In the genomic region with DNA sequence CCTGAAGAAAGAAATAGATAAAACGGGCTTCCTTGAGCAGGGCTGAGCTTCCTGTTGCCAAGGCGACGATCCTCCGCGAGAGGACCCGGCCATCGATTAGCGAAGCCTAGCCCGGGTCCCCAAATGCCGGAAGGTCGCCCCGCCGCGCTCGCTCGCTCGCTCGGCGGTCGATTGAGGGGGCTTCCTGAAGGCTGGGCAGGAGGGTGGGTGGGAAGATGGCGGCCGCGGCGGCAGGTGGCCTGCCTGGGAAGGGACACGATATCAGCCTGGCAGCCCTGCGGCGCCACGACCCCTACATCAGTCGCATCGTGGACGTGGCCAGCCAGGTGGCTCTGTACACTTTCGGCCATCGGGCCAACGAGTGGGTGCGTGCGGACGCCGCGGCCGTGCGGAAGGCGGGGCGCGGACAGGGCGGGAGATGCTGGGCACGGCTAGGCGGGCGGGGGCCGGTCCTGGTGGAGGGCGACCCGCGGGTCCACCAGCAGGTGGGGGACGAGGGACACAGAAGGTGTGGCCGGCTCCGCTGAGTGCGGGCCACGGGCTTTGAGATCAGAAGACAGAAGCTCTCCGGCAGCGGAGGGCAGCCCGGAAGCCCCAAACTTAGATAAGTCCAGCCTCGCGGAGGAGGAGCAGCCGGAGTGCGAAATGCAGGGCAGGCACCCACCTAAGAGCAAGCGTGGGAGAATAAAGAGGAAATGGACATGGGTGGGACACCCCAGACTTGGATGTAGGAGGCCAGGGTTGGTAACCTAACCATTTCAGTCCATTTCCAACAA, we compare ENCODE assay signal across 8 mouse cellular contexts. TPM values are rescaled to one million over a fixed set of nuclear protein-coding genes. Genes with fewer than 3 reads are reported as not detected.
DNase-seq lines count a peak whose midpoint lies in the region; ATAC-seq and TF ChIP-seq lines count a peak whose summit lies in the region.

Gene Dcp1b (plus strand): TSS at position 176 of the 776 bp plus-strand sequence.

- TF ChIP-seq POLR2A in lung, adult 2 months (IDR thresholded peaks at IDR 0.05; ENCODE audit: borderline replicate concordance, extremely low read depth, low read depth, low read length), result peak; percentile 72; the same call in 1 of the 2 replicates

- H3K4me1 ChIP-seq in forebrain, embryonic 15.5 days, result peaks cover 17% of the 10 kb centered on the region
- peaks cover 2% of the 10 kb centered on the region; the same call in 1 of the 2 replicates for H3K4me1 ChIP-seq in lung, adult 2 months (ENCODE audit: control insufficient read depth, insufficient read depth, low read length)

- intact Hi-C loops in heart, postnatal 25 days (cut with DNase I), result no loop called here

- no peaks in the 10 kb centered on the region for H3K36me3 ChIP-seq in forebrain, embryonic 15.5 days

- peak within 1 kb of the TSS; percentile 88 for H3K9ac ChIP-seq in forebrain, embryonic 15.5 days (replicated peaks)

- WGBS in forebrain, embryonic 15.5 days, result under 1% methylated on average over 65 of the region's 65 CpGs
- WGBS in lung, adult 2 months, result under 1% methylated on average over 65 of the region's 65 CpGs

- peak; percentile 91 for DNase-seq in ES-CJ7 (ENCODE audit: low read depth, low spot score)
- peak; percentile 82 for DNase-seq in cerebellum, adult 11 months
- DNase-seq in heart, postnatal 25 days (ENCODE audit: low spot score), result peak; percentile 68
- DNase-seq in layer of hippocampus, adult 18-20 months (ENCODE audit: low spot score in 2 of 2), result peak; percentile 81 to 91
- DNase-seq in lung, adult 2 months, result peak; percentile 85
- DNase-seq in thymus, adult 18-20 months, result peak; percentile 78 to 79

- H3K4me2 ChIP-seq in forebrain, embryonic 15.5 days (replicated peaks), result peak within 1 kb of the TSS; percentile 66

- peak within 1 kb of the TSS; percentile 70 for H3K4me3 ChIP-seq in forebrain, embryonic 15.5 days
- peak within 1 kb of the TSS; percentile 100 for H3K4me3 ChIP-seq in lung, adult 2 months (replicated peaks; ENCODE audit: extremely low read depth, low read depth, low read length)

- ATAC-seq in forebrain, embryonic 15.5 days (replicated peaks), result peak; percentile 97
- peak; percentile 85 for ATAC-seq in neutrophil, adult 5-6 weeks (ENCODE audit: extremely low read depth, insufficient number of reproducible peaks, low FRiP score, poor library complexity, severe bottlenecking)

- no peaks in the 10 kb centered on the region for H3K9me3 ChIP-seq in forebrain, embryonic 15.5 days

- peak within 1 kb of the TSS; percentile 88 for H3K27ac ChIP-seq in forebrain, embryonic 15.5 days (replicated peaks)

- H3K27me3 ChIP-seq in forebrain, embryonic 15.5 days, result no peaks in the 10 kb centered on the region

- no peak for TF ChIP-seq CTCF in lung, adult 2 months (IDR thresholded peaks at IDR 0.05; ENCODE audit: insufficient read depth, low read length)

RNA-seq across cellular contexts. Expression of gene Dcp1b, which starts in this region (rescaled TPM):
- polyA plus RNA-seq in forebrain, embryonic 15.5 days (2015; fragmentation: Nextera tagmentation; extraction: Ambion mirVana), result 13.1 and 13.3 TPM in 2 replicates
- total RNA-seq in heart, postnatal 25 days (2021), result 1 to 10 TPM; 2.6 to 3.3 TPM
- total RNA-seq in layer of hippocampus, adult 18-20 months (2021), result 10 to 100 TPM; 16.9 to 18.7 TPM
- polyA plus RNA-seq in lung, adult 2 months (2012; rRNA removed), result 19.6 TPM in 2 replicates
- total RNA-seq in neutrophil, adult 5-6 weeks (2017), result 11.7 and 15.7 TPM in 2 replicates

Comparison
In these comparisons a context has a peak if more than half of its experiments do, and no peak if none do; other contexts are left out.
1. Peak in every context shown above with its lines: DNase-seq, ATAC-seq, H3K4me3 ChIP-seq and H3K27ac ChIP-seq.